Mouse (Mus musculus) T-helper 1 cell (primary cell): ENCODE results near the gene Kcnj10.

Source experiments
- in situ Hi-C: fragments of 300-600 bp; cut with MboI, MseI; formaldehyde crosslinking; loops from one replicate; pipeline ENCODE4 v1.15.1; 2025; ENCODE audit warnings: high pct_unique_total_duplicates

Kcnj10 gene

DNA sequence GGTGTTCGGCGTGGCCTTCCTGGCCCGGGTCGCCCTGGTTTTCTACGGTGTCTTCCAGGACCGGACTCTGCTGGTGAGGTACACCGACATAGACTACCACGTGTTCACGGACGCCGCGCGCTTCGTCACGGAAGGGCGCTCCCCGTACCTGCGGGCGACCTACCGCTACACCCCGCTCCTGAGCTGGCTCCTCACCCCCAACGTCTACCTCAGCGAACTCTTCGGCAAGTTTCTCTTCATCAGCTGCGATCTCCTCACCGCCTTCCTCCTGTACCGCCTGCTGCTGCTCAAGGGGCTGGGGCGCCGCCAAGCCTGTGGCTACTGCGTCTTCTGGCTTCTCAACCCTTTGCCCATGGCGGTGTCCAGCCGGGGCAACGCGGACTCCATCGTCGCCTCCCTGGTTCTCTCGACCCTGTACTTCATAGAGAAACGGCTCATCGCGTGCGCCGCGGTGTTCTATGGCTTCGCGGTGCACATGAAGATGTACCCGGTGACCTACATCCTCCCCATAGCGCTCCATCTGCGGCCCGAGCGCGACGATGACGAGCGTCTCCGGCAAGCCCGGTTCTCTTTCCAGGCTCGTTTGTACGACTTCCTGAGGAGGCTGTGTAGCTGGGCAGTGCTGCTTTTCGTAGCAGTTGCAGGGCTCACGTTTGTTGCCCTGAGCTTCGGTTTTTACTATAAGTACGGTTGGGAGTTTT, 35.9 kb downstream of the Kcnj10 start:
- in situ Hi-C loops, result no loop called here

DNA sequence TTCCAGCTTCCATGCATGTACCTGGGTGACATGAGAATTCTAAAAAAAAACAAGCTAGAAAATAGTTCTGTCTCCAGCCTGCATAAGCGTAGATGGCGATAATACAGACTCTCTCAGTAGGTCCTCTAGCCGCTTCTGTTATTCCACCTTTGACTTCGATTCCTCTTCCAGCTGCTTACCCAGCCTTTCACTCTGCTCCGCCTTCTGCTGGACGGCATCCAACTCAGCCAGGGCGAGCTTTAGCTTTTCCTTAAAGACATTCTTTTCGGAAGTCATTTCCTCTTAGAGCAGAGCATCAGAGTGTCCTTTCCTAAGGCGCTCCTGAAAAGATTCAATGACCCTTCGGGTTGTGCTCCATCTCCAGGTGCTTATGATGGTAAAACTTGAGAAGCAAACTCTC, 39.1 kb downstream of the Kcnj10 start:
- in situ Hi-C loops, result no loop called here

- in situ Hi-C loops, result no loop called here
Measured at GRCm38 (mm10) chr1:172382090-172382489, 41.1 kb downstream of the Kcnj10 start.

DNA sequence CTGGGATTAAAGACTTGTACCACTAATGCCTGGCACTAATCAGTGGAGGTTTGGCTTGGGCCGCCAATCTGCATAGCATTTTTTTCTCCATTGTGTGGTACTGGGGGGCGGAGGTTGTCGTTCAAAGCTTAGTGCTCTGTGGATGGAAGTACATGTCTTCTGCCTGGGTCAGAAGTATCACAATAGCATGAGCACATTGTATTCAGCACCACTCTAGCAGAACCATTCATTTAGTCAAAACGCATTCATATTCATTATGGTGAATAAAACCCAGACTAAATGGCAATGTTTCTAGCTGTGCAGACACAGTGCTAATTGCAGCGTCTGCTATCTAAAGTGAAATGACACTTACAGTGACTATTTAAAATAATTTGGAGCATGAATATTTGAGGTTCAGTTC, 46.2 kb downstream of the Kcnj10 start:
- in situ Hi-C loops, result no loop called here

DNA sequence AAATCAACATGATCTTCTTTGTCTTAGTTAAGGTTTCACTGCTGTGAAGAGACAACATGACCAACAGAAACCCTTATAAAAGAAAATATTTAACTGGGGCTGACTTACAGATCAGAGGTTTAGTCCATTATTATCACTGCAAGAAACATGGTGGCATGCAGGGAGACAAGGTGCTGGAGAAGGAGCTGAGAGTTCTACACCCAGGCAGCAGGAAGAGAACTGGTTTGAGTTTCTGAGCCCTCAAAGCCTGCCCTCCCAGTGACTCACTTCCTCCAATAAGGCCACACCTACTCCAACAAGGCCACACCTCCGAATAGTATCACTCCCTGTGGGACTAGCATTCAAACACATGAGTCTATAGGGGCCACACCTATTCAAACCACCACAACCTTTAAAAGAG, 49.8 kb downstream of the Kcnj10 start:
- in situ Hi-C loops, result no loop called here

GRCm38 (mm10) chr1:172391807-172392581, 51.0 kb downstream of the Kcnj10 start:
- in situ Hi-C loops, result no loop called here

DNA sequence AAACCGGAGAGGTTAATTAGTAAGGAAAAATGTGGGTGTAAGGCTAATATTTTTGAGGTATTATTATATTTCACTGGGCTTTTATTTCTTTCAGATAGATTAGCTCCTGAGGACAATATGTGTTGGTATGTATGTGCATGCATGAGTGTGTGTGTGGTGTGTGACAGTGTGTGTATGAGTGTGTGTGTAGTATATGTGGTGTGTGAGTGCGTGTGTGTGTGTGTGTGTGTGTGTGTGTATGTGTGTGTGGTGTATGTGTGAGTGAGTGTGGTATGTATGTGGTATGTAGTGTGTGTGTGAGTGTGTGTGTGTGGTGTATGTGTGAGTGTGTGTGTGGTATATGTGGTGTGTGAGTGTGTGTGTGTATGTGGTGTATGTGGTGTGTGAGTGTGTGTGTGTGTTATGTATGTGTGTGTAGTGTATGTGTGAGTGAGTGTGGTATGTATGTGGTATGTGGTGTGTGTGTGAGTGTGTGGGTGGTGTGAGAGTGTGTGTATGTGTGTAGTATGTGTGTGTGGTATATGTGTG, 51.7 kb downstream of the Kcnj10 start:
- in situ Hi-C loops, result no loop called here

DNA sequence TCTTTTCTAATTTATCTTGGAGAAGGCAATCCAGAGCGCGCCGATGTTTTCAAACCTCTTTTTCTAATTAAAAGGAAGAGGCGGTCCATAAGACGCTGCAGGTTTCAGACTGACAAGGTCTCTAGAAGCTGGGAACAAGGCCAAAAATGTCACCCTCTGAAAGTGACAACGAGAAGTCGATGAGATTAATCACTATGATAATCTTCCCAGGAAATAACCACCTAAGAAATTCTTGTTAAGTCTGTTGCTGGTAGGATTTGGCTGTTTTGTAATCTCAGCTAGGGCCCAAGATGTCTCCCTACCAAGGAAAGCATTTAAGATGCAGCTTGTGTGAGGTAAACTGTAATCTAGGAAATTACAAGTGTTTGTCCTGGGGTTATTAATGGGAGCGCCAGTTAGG, 52.7 kb downstream of the Kcnj10 start:
- in situ Hi-C loops, result no loop called here

DNA sequence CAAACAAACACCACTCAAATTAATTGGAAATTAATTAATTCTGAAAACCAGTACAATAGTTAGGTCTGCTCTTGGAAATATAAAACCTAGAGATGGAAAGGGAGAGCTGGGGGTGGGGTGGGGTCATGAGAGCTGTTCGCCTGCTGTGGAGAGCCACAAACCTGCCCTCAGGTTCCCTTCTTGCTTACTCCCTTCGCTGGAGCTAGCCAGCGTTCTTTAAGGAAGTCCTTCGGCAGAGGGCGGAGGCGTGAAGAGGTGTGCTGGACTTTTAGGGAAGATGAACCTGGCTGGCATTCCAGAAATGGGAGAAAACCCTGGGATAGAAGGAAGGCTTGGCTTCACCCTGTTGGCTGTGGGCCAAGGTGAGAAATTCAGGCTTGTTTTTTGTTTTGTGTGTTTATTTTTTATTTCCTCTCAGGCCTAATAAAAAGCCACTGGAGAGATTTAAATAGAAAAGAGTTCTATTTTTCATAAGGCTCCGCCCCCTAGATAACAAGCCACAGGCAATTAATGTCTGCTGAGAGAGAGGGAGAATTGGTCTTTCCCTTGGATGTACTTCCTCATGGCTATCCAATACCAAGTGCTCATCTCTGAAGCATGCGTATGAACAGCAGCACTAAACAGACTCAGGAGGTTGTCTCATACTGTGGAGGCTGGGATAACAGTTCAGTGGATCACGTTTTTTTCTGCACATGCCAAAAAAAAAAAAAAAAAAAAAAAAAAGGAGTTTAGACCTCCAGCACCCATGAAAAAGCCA, 56.2 kb downstream of the Kcnj10 start:
- in situ Hi-C loops, result no loop called here

GRCm38 (mm10) chr1:172406077-172406706, 65.2 kb downstream of the Kcnj10 start:
- in situ Hi-C loops, result no loop called here

DNA sequence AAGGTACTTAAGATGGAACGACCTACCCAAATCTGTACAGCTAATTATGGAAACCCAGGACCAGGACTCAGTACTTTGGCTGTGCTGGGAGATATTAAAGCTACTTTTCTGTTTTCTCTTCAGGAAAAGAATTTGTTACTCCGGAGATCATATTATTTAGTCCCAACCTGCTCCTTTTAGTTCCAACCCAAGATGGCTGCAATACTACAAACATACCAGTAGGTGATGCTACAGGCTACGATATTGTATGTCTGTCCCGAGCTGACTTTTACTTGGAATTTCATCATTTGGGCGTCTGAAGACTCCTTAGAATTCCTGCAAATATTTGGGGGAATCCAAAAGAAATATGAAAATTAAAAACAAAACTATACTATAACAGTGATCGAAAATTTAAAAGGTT, 68.0 kb downstream of the Kcnj10 start:
- in situ Hi-C loops, result no loop called here

DNA sequence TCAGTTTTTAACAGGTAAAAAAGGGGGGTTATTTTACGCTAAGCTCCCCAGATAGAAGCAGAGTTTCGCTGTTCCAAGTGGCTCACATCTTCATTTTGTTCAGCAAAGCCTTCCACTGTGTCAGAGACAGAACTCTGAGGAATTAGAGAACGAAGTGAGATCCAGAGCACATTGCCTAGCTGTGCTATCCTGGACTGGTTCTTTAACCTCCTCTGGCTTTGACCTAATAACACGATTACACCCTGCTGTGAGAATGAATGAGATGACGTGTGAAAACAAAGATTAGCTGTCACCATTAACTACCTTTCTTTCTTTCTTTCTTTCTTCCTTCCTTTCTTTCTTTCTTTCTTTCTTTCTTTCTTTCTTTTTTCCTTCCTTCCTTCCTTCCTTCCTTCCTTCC, 68.4 kb downstream of the Kcnj10 start:
- in situ Hi-C loops, result no loop called here

GRCm38 (mm10) chr1:172410806-172411205, 69.8 kb downstream of the Kcnj10 start:
- in situ Hi-C loops, result loop anchor here (5.0 kb wide), 2 partner anchors 71 to 231 kb away; partner anchors contain the start of gene Igsf9

DNA sequence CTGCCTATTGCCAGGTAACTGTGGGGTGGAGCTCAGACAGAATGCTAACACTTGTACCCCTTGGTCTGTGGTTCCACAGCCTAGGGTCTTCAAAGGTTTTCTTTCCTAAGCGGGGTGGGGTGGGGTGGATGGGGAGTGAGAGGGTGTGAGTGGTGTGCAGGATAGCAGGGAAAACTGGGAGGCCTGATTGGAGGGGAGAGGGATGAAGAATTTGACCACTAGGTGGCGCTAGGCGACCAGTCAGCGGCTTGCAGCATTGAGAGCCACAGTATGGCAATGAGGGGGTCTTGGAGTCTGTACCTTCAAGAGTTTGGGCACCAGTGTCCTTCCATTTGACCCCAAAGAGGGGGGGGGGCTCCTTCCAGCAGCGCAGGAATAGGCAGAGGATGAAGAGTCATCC, 71.2 kb downstream of the Kcnj10 start:
- in situ Hi-C loops, result loop anchor here (5.0 kb wide), 2 partner anchors 70 to 230 kb away; partner anchors contain the start of gene Igsf9

- in situ Hi-C loops, result loop anchor here (5.0 kb wide), 2 partner anchors 69 to 229 kb away; partner anchors contain the start of gene Igsf9
Measured at GRCm38 (mm10) chr1:172413491-172414230, 72.7 kb downstream of the Kcnj10 start.

GRCm38 (mm10) chr1:172414231-172414585, 73.2 kb downstream of the Kcnj10 start:
- in situ Hi-C loops, result loop anchor here (5.0 kb wide), 2 partner anchors 68 to 228 kb away; partner anchors contain the start of gene Igsf9

DNA sequence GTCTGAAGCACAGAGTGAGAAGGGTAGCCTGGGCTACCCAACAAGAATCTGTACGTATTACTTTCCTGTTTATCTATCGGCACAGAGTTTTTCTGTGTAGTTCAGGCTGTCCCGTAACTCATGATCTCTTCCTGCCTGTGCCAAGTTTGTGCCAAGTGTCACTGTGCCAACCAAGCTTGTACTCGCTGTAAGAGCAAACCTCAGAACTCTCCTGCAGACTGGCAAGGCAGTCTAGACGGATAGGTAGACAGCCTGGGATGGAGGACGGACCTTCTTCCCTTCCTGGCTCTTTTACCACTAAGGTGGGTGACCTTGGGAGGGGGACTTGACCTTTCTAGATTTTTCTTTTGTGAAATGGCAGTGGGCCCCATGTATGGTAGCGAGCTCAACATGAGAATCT, 74.1 kb downstream of the Kcnj10 start:
- in situ Hi-C loops, result no loop called here

DNA sequence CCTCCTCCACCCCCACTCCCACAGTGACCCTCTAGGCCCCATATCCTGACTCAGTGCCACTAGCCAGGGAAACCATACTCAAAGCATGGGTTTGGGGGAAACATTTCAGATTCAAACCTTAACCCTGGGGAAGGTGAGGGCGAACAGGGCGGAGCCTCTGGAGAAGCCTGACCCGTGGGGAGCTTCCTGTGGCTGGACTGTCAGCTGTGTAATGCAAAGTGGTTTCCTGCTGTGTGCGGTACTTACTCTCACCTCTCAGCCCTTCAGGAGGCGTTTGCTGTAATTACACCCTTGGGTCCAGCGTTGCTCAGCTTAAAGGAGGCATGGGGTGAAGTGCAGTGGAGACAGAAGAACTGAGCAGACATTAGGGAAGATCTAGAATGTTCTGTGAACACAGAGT, 77.2 kb downstream of the Kcnj10 start:
- in situ Hi-C loops, result no loop called here

DNA sequence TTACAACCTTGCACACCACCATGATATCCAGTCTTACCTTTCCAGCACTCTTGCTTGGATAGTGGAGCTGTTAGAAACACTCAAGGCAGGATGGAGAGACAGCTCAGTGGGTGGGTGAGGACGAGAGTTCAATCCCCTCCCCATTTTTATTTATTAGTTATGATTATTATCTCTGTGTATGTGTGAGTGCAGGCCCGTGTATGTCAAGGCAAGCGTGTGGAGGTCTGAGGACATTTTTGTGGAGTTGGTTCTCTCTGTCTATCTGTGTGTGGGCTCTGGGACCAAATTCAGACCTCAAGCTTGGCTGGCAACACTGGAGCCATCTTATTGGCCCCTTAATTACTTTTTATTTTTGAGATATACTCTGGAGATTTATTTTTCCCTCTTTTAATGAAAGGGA, 77.6 kb downstream of the Kcnj10 start:
- in situ Hi-C loops, result no loop called here

GRCm38 (mm10) chr1:172420181-172420580, 79.2 kb downstream of the Kcnj10 start:
- in situ Hi-C loops, result no loop called here

GRCm38 (mm10) chr1:172423393-172423792, 82.4 kb downstream of the Kcnj10 start:
- in situ Hi-C loops, result no loop called here
